ENCODE assay signal across 8 mouse cellular contexts in the genomic region with DNA sequence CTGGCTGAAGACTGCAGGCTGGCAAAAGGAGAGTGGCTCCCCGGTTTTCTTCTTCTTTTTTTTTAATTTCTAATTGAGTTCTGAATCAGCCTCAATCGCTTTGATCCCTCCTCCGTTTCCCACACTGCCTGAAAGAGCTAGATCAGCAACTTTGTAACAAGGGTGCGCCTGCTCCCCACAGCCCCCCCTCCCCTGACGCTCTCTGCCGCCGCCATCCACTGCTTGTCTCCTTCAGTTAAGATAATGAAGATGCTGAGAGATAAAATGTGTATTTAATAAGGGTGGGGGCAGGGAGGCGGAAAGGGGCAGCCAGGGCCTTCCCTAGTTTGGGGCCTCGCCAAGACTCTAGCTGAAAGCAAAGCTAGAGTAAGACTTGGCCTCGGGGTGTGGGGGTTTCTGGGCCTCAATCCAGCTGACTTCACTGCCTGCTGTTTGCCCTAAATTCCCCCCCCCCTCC. TPM values are rescaled to one million over a fixed set of nuclear protein-coding genes. Genes with fewer than 3 reads are reported as not detected.
DNase-seq lines count a peak whose midpoint lies in the region; ATAC-seq lines count a peak whose summit lies in the region.

No protein-coding gene starts in this region.

- H3K9ac ChIP-seq in limb, embryonic 11.5 days (ENCODE audit: low read length): no peak overlapping the region
- no peak overlapping the region; the same call in 1 of the 2 replicates for H3K9ac ChIP-seq in neural tube, embryonic 12.5 days

- no peaks in the 10 kb centered on the region for H3K9me3 ChIP-seq in limb, embryonic 11.5 days (ENCODE audit: control insufficient read depth, low read length)
- H3K9me3 ChIP-seq in neural tube, embryonic 12.5 days: no peaks in the 10 kb centered on the region

- intact Hi-C loops in left cerebral cortex, postnatal 4 days (cut with DNase I): loop anchor here (10.0 kb wide), 1 partner anchor 200 kb away; no protein-coding TSS in a partner anchor
- intact Hi-C loops in left cerebral cortex, postnatal 36 days (cut with DNase I): loop anchor here (5.0 kb wide), 1 partner anchor 112 kb away; no protein-coding TSS in a partner anchor
- intact Hi-C loops in heart, postnatal 10 days (cut with DNase I): no loop called here

- H3K4me2 ChIP-seq in limb, embryonic 11.5 days (ENCODE audit: low read depth, severe bottlenecking): peak overlapping the region; percentile 24; the same call in 1 of the 2 replicates
- peak overlapping the region; percentile 44 for H3K4me2 ChIP-seq in neural tube, embryonic 12.5 days (replicated peaks)

- H3K27me3 ChIP-seq in limb, embryonic 11.5 days (ENCODE audit: control insufficient read depth, insufficient read depth, low read length): no peaks in the 10 kb centered on the region
- H3K27me3 ChIP-seq in neural tube, embryonic 12.5 days (replicated peaks): no peaks in the 10 kb centered on the region

- peak; percentile 89 for DNase-seq in left cerebral cortex, postnatal 4 days
- no peak for DNase-seq in left cerebral cortex, postnatal 36 days (ENCODE audit: low spot score in 2 of 2)
- peak; percentile 73 for DNase-seq in adrenal gland, postnatal 14 days
- DNase-seq in heart, postnatal 10 days: peak; percentile 41 to 62
- peak; percentile 64 for DNase-seq in limb, embryonic 11.5 days (ENCODE audit: low spot score)
- DNase-seq in right cerebral cortex, adult 2 months (ENCODE audit: low spot score in 2 of 2): no peak

- H3K36me3 ChIP-seq in limb, embryonic 11.5 days (ENCODE audit: control insufficient read depth, insufficient read depth, low read length): no peaks in the 10 kb centered on the region
- H3K36me3 ChIP-seq in neural tube, embryonic 12.5 days: no peaks in the 10 kb centered on the region

- WGBS in limb, embryonic 11.5 days: 3% methylated on average over 10 of the region's 10 CpGs
- WGBS in neural tube, embryonic 12.5 days: 5% methylated on average over 10 of the region's 10 CpGs

- H3K4me1 ChIP-seq in limb, embryonic 11.5 days (ENCODE audit: control insufficient read depth, insufficient read depth, low read length): peaks cover 70% of the 10 kb centered on the region
- peaks cover 80% of the 10 kb centered on the region for H3K4me1 ChIP-seq in neural tube, embryonic 12.5 days

- H3K27ac ChIP-seq in limb, embryonic 11.5 days (replicated peaks; ENCODE audit: low read depth, low read length): peak overlapping the region; percentile 94
- peak overlapping the region; percentile 44; the same call in 1 of the 2 replicates for H3K27ac ChIP-seq in neural tube, embryonic 12.5 days

- H3K4me3 ChIP-seq in limb, embryonic 11.5 days (ENCODE audit: low read depth, low read length): no peak overlapping the region
- H3K4me3 ChIP-seq in neural tube, embryonic 12.5 days: no peak overlapping the region

- peak; percentile 5; the same call in 1 of the 2 replicates for ATAC-seq in limb, embryonic 11.5 days (ENCODE audit: insufficient number of reproducible peaks, low FRiP score, low TSS enrichment, low read depth)
- ATAC-seq in neural tube, embryonic 12.5 days (ENCODE audit: low FRiP score, low read depth): no peak
- ATAC-seq in frontal cortex, adult (ENCODE audit: low TSS enrichment): no peak

RNA-seq across cellular contexts. Expression of gene Rara, which starts 2.3 kb away (rescaled TPM):
- 10 to 100 TPM; 20.3 to 21.5 TPM for total RNA-seq in left cerebral cortex, postnatal 4 days (2021)
- total RNA-seq in left cerebral cortex, postnatal 36 days (2021): 10 to 100 TPM; 10.5 to 11.6 TPM
- total RNA-seq in adrenal gland, postnatal 14 days (2021): 24.5 and 29.3 TPM in 2 replicates
- total RNA-seq in heart, postnatal 10 days (2021): 10 to 100 TPM; 31.9 to 33.0 TPM
- 46.7 and 48.7 TPM in 2 replicates for polyA plus RNA-seq in limb, embryonic 11.5 days (2014; fragmentation: Nextera tagmentation; extraction: Ambion mirVana)
- polyA plus RNA-seq in neural tube, embryonic 12.5 days (2016; fragmentation: Nextera tagmentation; extraction: Ambion mirVana): 51.1 and 52.5 TPM in 2 replicates

RNA-seq across cellular contexts. Expression of gene Cdc6, which starts 17.7 kb away (rescaled TPM):
- 1 to 10 TPM; 1.4 to 1.8 TPM for total RNA-seq in left cerebral cortex, postnatal 4 days (2021)
- under 1 TPM; 0.39 to 0.47 TPM for total RNA-seq in left cerebral cortex, postnatal 36 days (2021)
- 3.5 and 5.8 TPM in 2 replicates for total RNA-seq in adrenal gland, postnatal 14 days (2021)
- total RNA-seq in heart, postnatal 10 days (2021): 1 to 10 TPM; 3.3 to 3.6 TPM
- polyA plus RNA-seq in limb, embryonic 11.5 days (2014; fragmentation: Nextera tagmentation; extraction: Ambion mirVana): 58.7 and 63.4 TPM in 2 replicates
- 18.4 and 19.2 TPM in 2 replicates for polyA plus RNA-seq in neural tube, embryonic 12.5 days (2016; fragmentation: Nextera tagmentation; extraction: Ambion mirVana)

RNA-seq across cellular contexts. Expression of gene Gjd3, which starts 57.5 kb away (rescaled TPM):
- total RNA-seq in left cerebral cortex, postnatal 4 days (2021): 1 to 10 TPM; 2.2 to 3.4 TPM
- total RNA-seq in left cerebral cortex, postnatal 36 days (2021): 1 to 10 TPM; 2.0 TPM
- total RNA-seq in adrenal gland, postnatal 14 days (2021): not detected in 2 replicates
- total RNA-seq in heart, postnatal 10 days (2021): 1 to 10 TPM; 1.3 to 2.0 TPM
- polyA plus RNA-seq in limb, embryonic 11.5 days (2014; fragmentation: Nextera tagmentation; extraction: Ambion mirVana): 0.40 TPM in 1 of 2 replicates, not detected in the other
- 1.8 and 2.0 TPM in 2 replicates for polyA plus RNA-seq in neural tube, embryonic 12.5 days (2016; fragmentation: Nextera tagmentation; extraction: Ambion mirVana)

Comparison
In these comparisons a context has a peak if more than half of its experiments do, and no peak if none do; other contexts are left out.
1. DNase-seq: peak in left cerebral cortex, postnatal 4 days (single experiment), adrenal gland, postnatal 14 days (single experiment), heart, postnatal 10 days (2 of 2) and limb, embryonic 11.5 days (single experiment); none in left cerebral cortex, postnatal 36 days (0 of 2) and right cerebral cortex, adult 2 months (0 of 2).